Mouse (Mus musculus): Measurements from ENCODE around the gene Cmtm3.

DNA sequence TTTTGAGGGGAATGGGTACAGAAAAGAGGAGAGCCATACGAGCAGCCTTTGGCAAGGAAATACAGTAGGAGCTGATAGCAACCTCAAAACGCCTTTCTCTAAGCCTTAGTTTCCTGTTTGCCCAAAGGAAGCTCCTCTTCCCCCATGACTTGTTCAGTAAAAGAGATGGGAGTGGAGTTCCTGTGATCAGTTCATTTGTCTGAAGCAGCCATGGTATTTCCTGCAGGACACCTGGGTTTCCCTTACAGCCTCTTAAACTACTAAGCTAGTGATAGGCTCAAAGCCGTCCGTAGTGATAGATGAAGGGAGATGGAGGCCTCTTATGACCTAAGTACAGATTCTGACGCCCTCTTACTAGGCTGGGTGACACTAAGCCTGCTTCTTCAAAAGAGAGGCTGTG is 3.2 kb downstream of the Cmtm3 start:
- no peak for TF ChIP-seq CTCF (IDR thresholded peaks at IDR 0.05; ENCODE audit: borderline replicate concordance, insufficient read depth, low read length)
- TF ChIP-seq POLR2A (IDR thresholded peaks at IDR 0.05; ENCODE audit: low read depth, low read length): no peak
